Mouse (Mus musculus): ENCODE measurements around the gene Kcnk7. TPM values are rescaled to one million over a fixed set of nuclear protein-coding genes. Genes with fewer than 3 reads are reported as not detected.
A peak's percentile ranks its signal among the peaks of the same experiment; 100 is the strongest.

Gene Kcnk7
- polyA plus RNA-seq, 1 experiment from 2014 or later = 0.15 TPM

DNA sequence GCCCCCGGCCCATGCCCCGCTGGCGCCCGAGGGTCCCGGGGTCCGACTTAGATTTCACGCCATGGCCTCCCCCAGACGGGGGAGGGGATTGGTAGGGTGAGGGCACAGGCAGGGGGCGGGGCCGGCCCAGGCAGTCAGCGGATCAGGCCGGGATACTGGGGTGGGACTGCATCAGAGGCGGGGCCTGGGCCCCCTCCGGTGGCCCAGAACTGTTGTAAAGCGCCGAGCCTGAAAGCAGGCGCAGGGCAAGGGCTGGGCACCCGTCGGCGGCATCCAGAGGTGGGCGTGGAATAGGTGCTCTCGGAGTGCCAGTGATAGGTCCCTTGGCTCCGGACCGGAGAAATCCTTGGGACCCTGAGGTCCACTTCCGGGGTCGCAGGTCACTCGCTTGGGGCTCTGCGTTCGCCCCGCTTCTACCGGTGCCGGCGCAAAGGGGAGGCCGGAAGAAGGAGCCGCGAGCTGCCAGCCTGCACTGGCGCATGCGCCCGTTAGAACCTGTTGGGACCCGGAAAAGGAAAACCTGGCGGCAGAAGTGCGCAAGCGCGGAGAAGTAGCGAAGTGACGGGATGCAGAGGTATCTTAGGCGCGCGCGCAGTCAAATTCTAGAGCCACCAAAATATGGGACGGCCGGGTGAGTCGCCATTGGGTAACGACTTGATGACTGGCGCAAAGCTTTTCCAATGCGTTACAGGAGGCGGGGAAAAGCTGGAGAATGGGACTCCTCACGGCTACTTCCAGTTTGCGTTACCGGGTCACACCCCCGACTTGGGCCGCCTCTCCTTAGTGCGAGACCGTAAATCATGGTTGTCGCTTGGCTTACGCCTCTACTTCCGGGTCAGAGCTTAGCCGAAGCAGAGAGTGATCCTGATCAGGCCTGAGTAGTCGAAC is 15.7 kb upstream of the Kcnk7 start, which contains the start of the genes Map3k11 and Pcnx3:
Gene Map3k11 (plus strand): TSS at position 543 of the 888 bp plus-strand sequence.
Gene Pcnx3 (minus strand): TSS at position 709 of the 888 bp plus-strand sequence.
- Histone ChIP-seq H3K27ac (ENCODE audit: low read length) (peak within 1 kb of the TSS; percentile 79), H3K27me3 (ENCODE audit: control insufficient read depth, insufficient read depth, low read depth, low read length) (no peaks in the 10 kb centered on the region), H3K4me2 (ENCODE audit: low read length) (peak within 1 kb of the TSS; percentile 98), H3K9ac (ENCODE audit: low read depth, low read length) (peak within 1 kb of the TSS; percentile 84), H3K9me3 (replicated peaks; ENCODE audit: control insufficient read depth, low read length, poor library complexity, severe bottlenecking) (no peaks in the 10 kb centered on the region), H3K36me3 (ENCODE audit: control insufficient read depth, insufficient read depth, low read length) (peaks cover 22% of the 10 kb centered on the region), H3K4me3 (ENCODE audit: low read depth, low read length) (peak within 1 kb of the TSS; percentile 70), H3K4me1 (ENCODE audit: control insufficient read depth, insufficient read depth, low read length) (peaks cover 36% of the 10 kb centered on the region)
- ATAC-seq = peak; percentile 96
- WGBS = under 1% methylated on average over 69 of the region's 69 CpGs

DNA sequence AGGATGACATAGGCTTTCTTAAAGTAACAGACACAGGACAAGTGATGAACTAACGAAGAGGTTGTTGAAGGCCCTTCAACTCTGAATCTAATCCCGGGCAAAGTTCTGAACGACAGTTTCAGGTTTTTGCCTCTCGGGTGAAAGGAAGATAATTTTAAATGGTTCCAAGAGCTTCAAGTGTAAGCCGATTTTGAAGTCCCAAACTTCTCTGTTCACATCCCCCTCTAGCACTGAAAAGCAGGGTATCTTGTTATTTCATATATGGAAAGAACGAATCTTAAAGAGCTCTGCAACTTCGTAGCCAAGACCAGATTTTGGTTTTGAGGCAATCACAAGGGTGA is 15.1 kb upstream of the Kcnk7 start:
- Histone ChIP-seq H3K36me3 (ENCODE audit: control insufficient read depth, insufficient read depth, low read length) (peaks cover 18% of the 10 kb centered on the region), H3K4me1 (ENCODE audit: control insufficient read depth, insufficient read depth, low read length) (peaks cover 36% of the 10 kb centered on the region)
- WGBS = under 1% methylated on average over 7 of the region's 7 CpGs

DNA sequence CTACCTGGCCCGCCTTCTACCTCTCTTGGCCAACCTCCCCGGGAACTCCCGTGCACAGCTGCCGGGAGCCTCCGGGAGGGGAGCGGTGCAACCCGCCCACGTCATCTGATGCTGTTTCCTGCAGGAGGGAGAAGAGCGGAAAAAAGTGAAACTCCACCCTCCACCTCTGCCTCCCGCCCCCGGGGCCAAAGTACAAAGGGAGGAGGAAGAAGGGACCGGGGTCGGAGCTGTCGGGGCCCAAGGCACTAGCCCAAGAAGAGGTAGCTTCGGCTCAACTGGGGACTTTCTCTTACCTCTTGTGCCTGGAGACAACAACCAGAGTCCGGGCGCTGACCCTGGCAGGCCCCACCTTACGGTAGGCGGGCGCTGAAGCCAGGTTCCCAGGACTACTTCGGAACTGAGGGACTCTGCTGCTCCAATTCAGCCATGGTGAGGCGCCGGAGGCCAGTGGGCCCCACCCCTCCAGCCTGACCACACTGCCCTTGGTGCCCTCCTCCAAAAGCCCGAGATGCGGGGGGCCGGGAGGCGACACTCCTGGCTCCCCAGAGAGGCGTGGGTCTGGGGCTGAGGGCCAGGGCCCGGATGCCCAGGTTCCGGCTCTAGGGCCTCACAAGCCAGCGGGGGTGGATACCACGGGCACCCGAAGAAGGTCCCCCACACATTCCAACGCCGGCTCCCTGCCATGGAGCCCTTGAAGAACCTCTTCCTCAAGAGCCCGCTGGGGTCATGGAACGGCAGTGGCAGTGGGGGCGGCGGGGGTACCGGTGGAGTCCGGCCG is 14.4 kb upstream of the Kcnk7 start:
- WGBS = 9% methylated on average over 42 of the region's 42 CpGs
- ATAC-seq = peak; percentile 9; the same call in 1 of the 2 replicates
- Histone ChIP-seq H3K4me2 (ENCODE audit: low read length) (peak overlapping the region; percentile 98), H3K9me3 (replicated peaks; ENCODE audit: control insufficient read depth, low read length, poor library complexity, severe bottlenecking) (no peaks in the 10 kb centered on the region), H3K36me3 (ENCODE audit: control insufficient read depth, insufficient read depth, low read length) (peaks cover 16% of the 10 kb centered on the region), H3K4me3 (ENCODE audit: low read depth, low read length) (peak overlapping the region; percentile 70), H3K27me3 (ENCODE audit: control insufficient read depth, insufficient read depth, low read depth, low read length) (no peaks in the 10 kb centered on the region), H3K27ac (ENCODE audit: low read length) (peak overlapping the region; percentile 79), H3K9ac (ENCODE audit: low read depth, low read length) (peak overlapping the region; percentile 62), H3K4me1 (ENCODE audit: control insufficient read depth, insufficient read depth, low read length) (peaks cover 36% of the 10 kb centered on the region)

More for the DNA sequence above, 15.1 kb upstream of the Kcnk7 start:
- no peaks in the 10 kb centered on the region for H3K9me3 ChIP-seq (replicated peaks; ENCODE audit: control insufficient read depth, low read length, poor library complexity, severe bottlenecking)
- peak overlapping the region; percentile 62 for H3K9ac ChIP-seq (ENCODE audit: low read depth, low read length)
- peak overlapping the region; percentile 70 for H3K4me3 ChIP-seq (ENCODE audit: low read depth, low read length)
- H3K4me2 ChIP-seq (ENCODE audit: low read length) = peak overlapping the region; percentile 98
- no peak for ATAC-seq
- peak overlapping the region; percentile 79 for H3K27ac ChIP-seq (ENCODE audit: low read length)
- no peaks in the 10 kb centered on the region for H3K27me3 ChIP-seq (ENCODE audit: control insufficient read depth, insufficient read depth, low read depth, low read length)

DNA sequence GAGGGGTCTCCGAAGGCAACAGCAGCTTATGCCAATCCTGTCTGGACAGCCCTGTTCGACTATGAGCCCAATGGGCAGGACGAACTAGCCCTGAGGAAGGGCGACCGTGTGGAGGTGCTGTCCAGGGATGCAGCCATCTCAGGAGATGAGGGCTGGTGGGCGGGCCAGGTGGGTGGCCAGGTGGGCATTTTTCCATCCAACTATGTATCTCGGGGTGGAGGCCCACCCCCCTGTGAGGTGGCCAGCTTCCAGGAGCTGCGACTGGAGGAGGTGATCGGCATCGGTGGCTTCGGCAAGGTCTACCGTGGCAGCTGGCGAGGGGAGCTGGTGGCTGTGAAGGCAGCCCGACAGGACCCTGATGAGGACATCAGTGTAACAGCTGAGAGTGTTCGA is 13.8 kb upstream of the Kcnk7 start:
- Histone ChIP-seq H3K27ac (ENCODE audit: low read length) (peak overlapping the region; percentile 79), H3K9ac (ENCODE audit: low read depth, low read length) (peak overlapping the region; percentile 62), H3K4me2 (ENCODE audit: low read length) (peak overlapping the region; percentile 98), H3K9me3 (replicated peaks; ENCODE audit: control insufficient read depth, low read length, poor library complexity, severe bottlenecking) (no peaks in the 10 kb centered on the region), H3K4me3 (ENCODE audit: low read depth, low read length) (peak overlapping the region; percentile 70), H3K36me3 (ENCODE audit: control insufficient read depth, insufficient read depth, low read length) (peaks cover 10% of the 10 kb centered on the region), H3K4me1 (ENCODE audit: control insufficient read depth, insufficient read depth, low read length) (peaks cover 36% of the 10 kb centered on the region), H3K27me3 (ENCODE audit: control insufficient read depth, insufficient read depth, low read depth, low read length) (0 out of 2 replicates have a peak, but pooled peaks cover 2% of the 10 kb centered on the region)
- no peak for ATAC-seq
- 78% methylated on average over 14 of the region's 15 CpGs for WGBS

DNA sequence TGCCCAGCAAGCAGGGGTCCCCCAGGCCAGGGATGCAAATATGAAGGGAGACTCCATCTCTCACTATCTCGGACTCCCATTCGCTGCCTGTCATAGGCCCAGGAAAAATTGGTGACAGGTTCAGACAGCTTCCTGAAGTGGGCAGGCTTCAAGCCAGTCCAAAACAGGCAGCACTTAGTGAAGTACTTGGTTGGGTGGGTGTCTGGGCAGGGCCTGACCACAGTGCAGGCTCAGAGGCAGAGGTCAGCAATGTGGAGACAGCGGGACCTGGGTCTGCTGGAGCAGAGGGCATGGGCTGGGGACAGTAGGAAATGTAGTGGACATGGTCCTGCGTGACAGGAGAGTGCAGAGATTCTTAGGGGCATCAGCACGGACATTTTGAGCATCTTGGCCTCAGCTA is 12.6 kb upstream of the Kcnk7 start:
- Histone ChIP-seq H3K27me3 (ENCODE audit: control insufficient read depth, insufficient read depth, low read depth, low read length) (0 out of 2 replicates have a peak, but pooled peaks cover 2% of the 10 kb centered on the region), H3K36me3 (ENCODE audit: control insufficient read depth, insufficient read depth, low read length) (peaks cover 3% of the 10 kb centered on the region; the same call in 1 of the 2 replicates), H3K9me3 (replicated peaks; ENCODE audit: control insufficient read depth, low read length, poor library complexity, severe bottlenecking) (no peaks in the 10 kb centered on the region), H3K9ac (ENCODE audit: low read depth, low read length) (0 out of 2 replicates have a peak overlapping the region, but pooled peaks have one; percentile 62), H3K4me1 (ENCODE audit: control insufficient read depth, insufficient read depth, low read length) (peaks cover 36% of the 10 kb centered on the region), H3K4me3 (ENCODE audit: low read depth, low read length) (no peak overlapping the region), H3K4me2 (ENCODE audit: low read length) (0 out of 2 replicates have a peak overlapping the region, but pooled peaks have one; percentile 98), H3K27ac (ENCODE audit: low read length) (peak overlapping the region; percentile 6; the same call in 1 of the 2 replicates)
- no peak for ATAC-seq
- WGBS = 87% methylated on average over 5 of the region's 5 CpGs

DNA sequence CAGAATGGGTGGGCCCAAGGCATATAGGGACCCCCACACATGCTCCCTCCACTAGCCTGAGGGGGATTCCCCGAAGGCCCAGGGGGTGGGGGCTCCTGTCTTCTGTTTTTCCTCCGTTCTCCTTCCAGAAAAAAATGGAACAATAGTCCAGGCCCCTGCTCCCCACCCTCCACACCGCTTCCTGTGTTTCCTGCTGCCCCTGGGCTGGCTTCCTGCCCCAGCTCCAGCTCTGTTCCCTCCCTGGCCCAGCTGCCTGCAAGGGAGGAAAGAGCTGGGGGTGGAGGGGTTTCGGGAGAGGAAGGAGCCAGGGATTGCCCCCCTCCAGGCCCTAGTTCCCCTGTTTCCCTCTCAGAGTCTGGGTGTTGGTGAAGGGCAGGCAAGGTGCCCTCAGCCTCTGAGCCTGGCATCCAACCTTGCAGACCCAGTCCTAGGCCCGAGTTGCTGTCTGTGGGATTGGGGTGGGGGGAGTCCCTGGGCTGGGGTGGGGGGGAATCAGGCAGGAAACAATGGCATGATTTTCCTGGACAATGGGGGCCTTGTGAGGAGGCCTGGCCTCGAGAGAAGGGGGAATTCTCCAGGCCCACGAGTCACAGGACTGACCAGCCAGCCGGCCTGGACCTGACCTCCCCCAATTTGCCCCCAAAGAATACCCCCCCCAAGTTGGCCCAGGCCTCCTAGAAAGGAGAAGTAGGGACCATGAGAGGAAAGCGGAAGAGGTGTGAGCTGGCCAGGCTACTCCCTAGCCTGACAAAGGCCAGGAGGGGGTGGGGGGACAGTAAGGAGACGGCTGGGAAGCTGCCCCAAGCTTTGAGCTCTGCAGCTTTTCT is 11.9 kb upstream of the Kcnk7 start:
- peak overlapping the region; percentile 28 for H3K4me2 ChIP-seq (ENCODE audit: low read length)

DNA sequence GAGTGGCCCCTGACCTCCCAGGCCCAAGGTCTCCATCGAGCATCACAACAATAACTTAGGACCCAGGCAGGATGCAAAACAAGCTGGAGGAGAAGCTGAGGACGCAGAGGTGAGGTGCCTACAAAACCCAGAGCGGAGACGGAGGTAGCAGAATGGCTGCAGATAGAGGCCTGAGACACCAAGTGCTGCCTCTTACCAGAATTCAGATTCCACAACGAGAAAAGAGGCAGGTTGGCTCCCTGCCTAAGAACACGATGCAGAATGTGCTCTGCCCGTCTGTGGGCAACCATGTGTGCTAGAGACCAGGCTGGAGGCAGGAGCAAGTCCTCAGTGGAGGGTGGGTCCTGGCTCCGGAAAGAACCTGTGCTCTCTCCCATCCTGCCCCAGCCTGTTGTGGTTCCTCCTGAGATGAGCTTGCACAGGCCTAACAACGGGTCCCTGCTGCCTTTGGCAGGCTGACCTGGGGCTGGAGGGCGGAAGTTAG is 11.2 kb upstream of the Kcnk7 start:
- H3K36me3 ChIP-seq (ENCODE audit: control insufficient read depth, insufficient read depth, low read length) = peaks cover 8% of the 10 kb centered on the region
- 0 out of 2 replicates have a peak overlapping the region, but pooled peaks have one; percentile 0 for H3K9ac ChIP-seq (ENCODE audit: low read depth, low read length)
- no peak for ATAC-seq
- H3K4me3 ChIP-seq (ENCODE audit: low read depth, low read length) = no peak overlapping the region
- peaks cover 26% of the 10 kb centered on the region for H3K4me1 ChIP-seq (ENCODE audit: control insufficient read depth, insufficient read depth, low read length)
- H3K9me3 ChIP-seq (replicated peaks; ENCODE audit: control insufficient read depth, low read length, poor library complexity, severe bottlenecking) = no peaks in the 10 kb centered on the region
- peak overlapping the region; percentile 11; the same call in 1 of the 2 replicates for H3K4me2 ChIP-seq (ENCODE audit: low read length)
- H3K27me3 ChIP-seq (ENCODE audit: control insufficient read depth, insufficient read depth, low read depth, low read length) = 0 out of 2 replicates have a peak, but pooled peaks cover 2% of the 10 kb centered on the region
- WGBS = 80% methylated on average over 10 of the region's 10 CpGs
- H3K27ac ChIP-seq (ENCODE audit: low read length) = no peak overlapping the region

More for the DNA sequence above, 11.9 kb upstream of the Kcnk7 start:
- Histone ChIP-seq H3K9ac (ENCODE audit: low read depth, low read length) (peak overlapping the region; percentile 46; the same call in 1 of the 2 replicates), H3K4me1 (ENCODE audit: control insufficient read depth, insufficient read depth, low read length) (peaks cover 33% of the 10 kb centered on the region), H3K27ac (ENCODE audit: low read length) (peak overlapping the region; percentile 6; the same call in 1 of the 2 replicates), H3K27me3 (ENCODE audit: control insufficient read depth, insufficient read depth, low read depth, low read length) (0 out of 2 replicates have a peak, but pooled peaks cover 2% of the 10 kb centered on the region), H3K4me3 (ENCODE audit: low read depth, low read length) (no peak overlapping the region; the same call in 1 of the 2 replicates), H3K9me3 (replicated peaks; ENCODE audit: control insufficient read depth, low read length, poor library complexity, severe bottlenecking) (no peaks in the 10 kb centered on the region), H3K36me3 (ENCODE audit: control insufficient read depth, insufficient read depth, low read length) (peaks cover 3% of the 10 kb centered on the region; the same call in 1 of the 2 replicates)
- whole genome bisulfite sequencing = 69% methylated on average over 10 of the region's 10 CpGs
- no peak for ATAC-seq

DNA sequence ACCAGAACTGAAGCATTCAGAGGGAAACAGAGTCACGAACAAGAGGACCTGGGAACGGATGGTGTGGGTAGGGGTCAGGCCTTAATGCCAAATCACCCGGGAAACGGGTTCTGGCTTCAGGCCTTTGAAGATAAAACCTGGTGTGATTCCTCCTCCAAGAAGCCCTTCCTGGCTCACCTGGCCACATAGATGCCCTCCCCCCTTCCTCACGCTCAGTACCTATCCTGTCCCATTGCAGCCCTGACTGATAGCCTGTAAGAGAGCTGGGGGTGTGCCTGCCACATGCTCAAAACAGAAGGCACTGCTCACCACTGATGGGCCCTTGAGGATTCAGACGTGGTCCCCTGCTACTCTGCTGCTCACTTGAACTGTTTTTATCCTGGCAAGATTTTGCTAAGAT is 10.4 kb upstream of the Kcnk7 start:
- peaks cover 26% of the 10 kb centered on the region for H3K4me1 ChIP-seq (ENCODE audit: control insufficient read depth, insufficient read depth, low read length)
- WGBS = 83% methylated on average over 6 of the region's 6 CpGs
- peaks cover 11% of the 10 kb centered on the region for H3K36me3 ChIP-seq (ENCODE audit: control insufficient read depth, insufficient read depth, low read length)
- H3K4me3 ChIP-seq (ENCODE audit: low read depth, low read length) = no peak overlapping the region
- H3K4me2 ChIP-seq (ENCODE audit: low read length) = no peak overlapping the region
- no peaks in the 10 kb centered on the region for H3K9me3 ChIP-seq (replicated peaks; ENCODE audit: control insufficient read depth, low read length, poor library complexity, severe bottlenecking)
- ATAC-seq = no peak
- no peak overlapping the region for H3K27ac ChIP-seq (ENCODE audit: low read length)
- no peak overlapping the region for H3K9ac ChIP-seq (ENCODE audit: low read depth, low read length)
- H3K27me3 ChIP-seq (ENCODE audit: control insufficient read depth, insufficient read depth, low read depth, low read length) = 0 out of 2 replicates have a peak, but pooled peaks cover 2% of the 10 kb centered on the region
